Mouse (Mus musculus) liver, embryonic 14.5 days (tissue): ENCODE measurements around the gene Id3.

Experiments
- CTCF ChIP-seq: IDR thresholded peaks from 2 replicates; pipeline ENCODE4 v1.5.1; 2016; ENCODE audit warnings: antibody characterized with exemption, low read depth, control low read depth
- EP300 ChIP-seq: IDR thresholded peaks from 2 replicates; pipeline ENCODE4 v1.6.1; 2016; ENCODE audit warnings: antibody characterized with exemption, low read depth

DNA sequence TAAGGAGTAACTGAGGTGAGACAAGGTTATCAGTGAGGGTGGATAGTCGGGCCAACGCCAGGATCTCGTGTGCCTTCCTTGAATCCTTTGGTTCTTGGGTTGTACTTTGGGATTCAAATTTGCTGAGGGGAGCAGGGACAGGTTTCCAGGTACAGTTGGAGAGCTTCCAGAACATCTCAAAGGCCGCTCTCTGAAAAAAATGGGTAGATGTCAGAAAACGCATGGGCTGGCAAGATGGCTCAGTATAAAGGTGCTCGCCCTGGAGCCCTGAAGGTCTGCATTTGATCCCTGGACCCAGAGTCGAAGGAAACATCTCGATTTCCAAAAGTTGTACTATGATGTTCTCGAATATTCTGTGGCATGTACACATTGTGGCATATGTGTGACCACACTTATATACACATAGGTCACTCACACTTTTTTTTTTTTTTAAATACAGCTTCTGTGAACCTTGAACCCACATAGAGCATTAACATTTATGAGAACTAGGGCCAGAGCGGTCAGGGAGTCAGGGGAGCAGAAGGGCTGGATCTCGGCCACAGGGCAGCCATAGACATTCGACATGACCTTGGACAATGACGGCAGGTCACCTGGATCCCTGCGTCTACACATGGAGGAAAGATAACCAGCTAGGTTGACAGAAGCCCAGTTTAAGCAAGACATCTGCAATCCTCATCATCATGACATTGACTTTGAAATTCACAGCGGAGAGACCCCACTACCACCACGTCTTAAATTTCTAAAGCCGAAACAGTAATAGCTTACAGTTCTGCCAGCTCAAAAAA is 3.8 kb upstream of the Id3 start:
- TF ChIP-seq CTCF (no peak), EP300 (no peak)
